Mouse (Mus musculus): ENCODE results near the gene Slc22a16. TPM values are rescaled to one million over a fixed set of nuclear protein-coding genes. Genes with fewer than 3 reads are reported as not detected.
A peak's percentile ranks its signal among the peaks of the same experiment; 100 is the strongest.

The Slc22a16 gene
- not detected in 2 replicates for polyA plus RNA-seq (2015; fragmentation: Nextera tagmentation; extraction: Ambion mirVana)

GRCm38 (mm10) chr10:40570036-40570435, at the start of gene Slc22a16:
Gene Slc22a16, plus strand, starts transcription at chr10:40570336.
- no peak within 1 kb of the TSS for H3K9ac ChIP-seq (ENCODE audit: low read length)
- no peaks in the 10 kb centered on the region for H3K36me3 ChIP-seq (ENCODE audit: control insufficient read depth, insufficient read depth, low read length)
- no peak within 1 kb of the TSS for H3K4me3 ChIP-seq (ENCODE audit: low read length)
- WGBS = 85% methylated on average over 12 of the region's 12 CpGs
- H3K4me2 ChIP-seq (ENCODE audit: low read depth, low read length) = no peak within 1 kb of the TSS
- H3K27ac ChIP-seq (ENCODE audit: low read length) = no peak within 1 kb of the TSS
- H3K9me3 ChIP-seq (ENCODE audit: control insufficient read depth, low read length) = no peaks in the 10 kb centered on the region; the same call in 1 of the 2 replicates
- H3K4me1 ChIP-seq (replicated peaks; ENCODE audit: control insufficient read depth, insufficient read depth, low read length) = no peaks in the 10 kb centered on the region
- no peaks in the 10 kb centered on the region for H3K27me3 ChIP-seq (ENCODE audit: control insufficient read depth, insufficient read depth, low read depth, low read length)
- no peak for ATAC-seq (ENCODE audit: low read depth)

- H3K9ac ChIP-seq (ENCODE audit: low read length) = no peak overlapping the region
- no peaks in the 10 kb centered on the region for H3K27me3 ChIP-seq (ENCODE audit: control insufficient read depth, insufficient read depth, low read depth, low read length)
- H3K4me3 ChIP-seq (ENCODE audit: low read length) = no peak overlapping the region
- no peak overlapping the region for H3K27ac ChIP-seq (ENCODE audit: low read length)
- H3K4me1 ChIP-seq (replicated peaks; ENCODE audit: control insufficient read depth, insufficient read depth, low read length) = peaks cover 12% of the 10 kb centered on the region
- no peaks in the 10 kb centered on the region for H3K9me3 ChIP-seq (ENCODE audit: control insufficient read depth, low read length)
- ATAC-seq (ENCODE audit: low read depth) = peak; percentile 37; the same call in 1 of the 2 replicates
- H3K4me2 ChIP-seq (ENCODE audit: low read depth, low read length) = no peak overlapping the region
- no peaks in the 10 kb centered on the region for H3K36me3 ChIP-seq (ENCODE audit: control insufficient read depth, insufficient read depth, low read length)
- WGBS = 30% methylated on average over 12 of the region's 12 CpGs
Measured at GRCm38 (mm10) chr10:40521579-40521978, 48.6 kb upstream of the Slc22a16 start.

GRCm38 (mm10) chr10:40523312-40523975, 46.7 kb upstream of the Slc22a16 start:
- H3K9ac ChIP-seq (ENCODE audit: low read length) = no peak overlapping the region
- no peaks in the 10 kb centered on the region for H3K9me3 ChIP-seq (ENCODE audit: control insufficient read depth, low read length)
- peaks cover 23% of the 10 kb centered on the region for H3K4me1 ChIP-seq (replicated peaks; ENCODE audit: control insufficient read depth, insufficient read depth, low read length)
- no peaks in the 10 kb centered on the region for H3K36me3 ChIP-seq (ENCODE audit: control insufficient read depth, insufficient read depth, low read length)
- 52% methylated on average over 7 of the region's 7 CpGs for WGBS
- H3K4me3 ChIP-seq (ENCODE audit: low read length) = no peak overlapping the region
- no peak overlapping the region for H3K4me2 ChIP-seq (ENCODE audit: low read depth, low read length)
- no peak for ATAC-seq (ENCODE audit: low read depth)
- H3K27ac ChIP-seq (ENCODE audit: low read length) = peak overlapping the region; percentile 36; the same call in 1 of the 2 replicates
- no peaks in the 10 kb centered on the region for H3K27me3 ChIP-seq (ENCODE audit: control insufficient read depth, insufficient read depth, low read depth, low read length)

- no peak for ATAC-seq (ENCODE audit: low read depth)
- Histone ChIP-seq H3K9me3 (ENCODE audit: control insufficient read depth, low read length) (no peaks in the 10 kb centered on the region), H3K27me3 (ENCODE audit: control insufficient read depth, insufficient read depth, low read depth, low read length) (no peaks in the 10 kb centered on the region), H3K9ac (ENCODE audit: low read length) (no peak overlapping the region), H3K4me2 (ENCODE audit: low read depth, low read length) (no peak overlapping the region), H3K4me3 (ENCODE audit: low read length) (no peak overlapping the region), H3K27ac (ENCODE audit: low read length) (peak overlapping the region; percentile 20; the same call in 1 of the 2 replicates), H3K36me3 (ENCODE audit: control insufficient read depth, insufficient read depth, low read length) (no peaks in the 10 kb centered on the region), H3K4me1 (replicated peaks; ENCODE audit: control insufficient read depth, insufficient read depth, low read length) (peaks cover 23% of the 10 kb centered on the region)
- 68% methylated on average over 9 of the region's 9 CpGs for WGBS
Measured at GRCm38 (mm10) chr10:40524032-40524806, 45.9 kb upstream of the Slc22a16 start.

GRCm38 (mm10) chr10:40524991-40525390, 45.1 kb upstream of the Slc22a16 start:
- Histone ChIP-seq H3K4me2 (ENCODE audit: low read depth, low read length) (no peak overlapping the region), H3K4me1 (replicated peaks; ENCODE audit: control insufficient read depth, insufficient read depth, low read length) (peaks cover 23% of the 10 kb centered on the region), H3K9ac (ENCODE audit: low read length) (no peak overlapping the region), H3K9me3 (ENCODE audit: control insufficient read depth, low read length) (no peaks in the 10 kb centered on the region), H3K4me3 (ENCODE audit: low read length) (no peak overlapping the region), H3K36me3 (ENCODE audit: control insufficient read depth, insufficient read depth, low read length) (no peaks in the 10 kb centered on the region), H3K27ac (ENCODE audit: low read length) (no peak overlapping the region), H3K27me3 (ENCODE audit: control insufficient read depth, insufficient read depth, low read depth, low read length) (no peaks in the 10 kb centered on the region)
- WGBS = 23% methylated on average over 10 of the region's 10 CpGs
- ATAC-seq (ENCODE audit: low read depth) = no peak

- no peaks in the 10 kb centered on the region for H3K36me3 ChIP-seq (ENCODE audit: control insufficient read depth, insufficient read depth, low read length)
- no peak overlapping the region for H3K4me3 ChIP-seq (ENCODE audit: low read length)
- ATAC-seq (ENCODE audit: low read depth) = no peak
- no peaks in the 10 kb centered on the region for H3K9me3 ChIP-seq (ENCODE audit: control insufficient read depth, low read length)
- WGBS = 63% methylated on average over 9 of the region's 9 CpGs
- no peak overlapping the region for H3K27ac ChIP-seq (ENCODE audit: low read length)
- H3K9ac ChIP-seq (ENCODE audit: low read length) = no peak overlapping the region
- H3K4me2 ChIP-seq (ENCODE audit: low read depth, low read length) = no peak overlapping the region
- no peaks in the 10 kb centered on the region for H3K27me3 ChIP-seq (ENCODE audit: control insufficient read depth, insufficient read depth, low read depth, low read length)
- peaks cover 23% of the 10 kb centered on the region for H3K4me1 ChIP-seq (replicated peaks; ENCODE audit: control insufficient read depth, insufficient read depth, low read length)
Measured at GRCm38 (mm10) chr10:40525616-40526155, 44.5 kb upstream of the Slc22a16 start.

- Histone ChIP-seq H3K9me3 (ENCODE audit: control insufficient read depth, low read length) (no peaks in the 10 kb centered on the region), H3K4me3 (ENCODE audit: low read length) (no peak overlapping the region), H3K9ac (ENCODE audit: low read length) (no peak overlapping the region), H3K27me3 (ENCODE audit: control insufficient read depth, insufficient read depth, low read depth, low read length) (no peaks in the 10 kb centered on the region), H3K36me3 (ENCODE audit: control insufficient read depth, insufficient read depth, low read length) (no peaks in the 10 kb centered on the region), H3K27ac (ENCODE audit: low read length) (no peak overlapping the region), H3K4me1 (replicated peaks; ENCODE audit: control insufficient read depth, insufficient read depth, low read length) (peaks cover 23% of the 10 kb centered on the region), H3K4me2 (ENCODE audit: low read depth, low read length) (no peak overlapping the region)
- ATAC-seq (ENCODE audit: low read depth) = no peak
- WGBS = 69% methylated on average over 8 of the region's 8 CpGs
Measured at GRCm38 (mm10) chr10:40526301-40526761, 43.8 kb upstream of the Slc22a16 start.

- no peak for ATAC-seq (ENCODE audit: low read depth)
- no peaks in the 10 kb centered on the region for H3K27me3 ChIP-seq (ENCODE audit: control insufficient read depth, insufficient read depth, low read depth, low read length)
- H3K4me3 ChIP-seq (ENCODE audit: low read length) = no peak overlapping the region
- H3K9ac ChIP-seq (ENCODE audit: low read length) = no peak overlapping the region
- H3K4me1 ChIP-seq (replicated peaks; ENCODE audit: control insufficient read depth, insufficient read depth, low read length) = peaks cover 23% of the 10 kb centered on the region
- no peaks in the 10 kb centered on the region for H3K9me3 ChIP-seq (ENCODE audit: control insufficient read depth, low read length)
- H3K36me3 ChIP-seq (ENCODE audit: control insufficient read depth, insufficient read depth, low read length) = no peaks in the 10 kb centered on the region
- WGBS = 74% methylated on average over 3 of the region's 3 CpGs
- H3K4me2 ChIP-seq (ENCODE audit: low read depth, low read length) = no peak overlapping the region
- H3K27ac ChIP-seq (ENCODE audit: low read length) = no peak overlapping the region
Measured at GRCm38 (mm10) chr10:40526986-40527385, 43.1 kb upstream of the Slc22a16 start.

- WGBS = 18% methylated on average over 8 of the region's 8 CpGs
- Histone ChIP-seq H3K36me3 (ENCODE audit: control insufficient read depth, insufficient read depth, low read length) (no peaks in the 10 kb centered on the region), H3K4me1 (replicated peaks; ENCODE audit: control insufficient read depth, insufficient read depth, low read length) (peaks cover 23% of the 10 kb centered on the region), H3K9ac (ENCODE audit: low read length) (0 out of 2 replicates have a peak overlapping the region, but pooled peaks have one; percentile 4), H3K27ac (ENCODE audit: low read length) (no peak overlapping the region), H3K4me2 (ENCODE audit: low read depth, low read length) (no peak overlapping the region), H3K27me3 (ENCODE audit: control insufficient read depth, insufficient read depth, low read depth, low read length) (no peaks in the 10 kb centered on the region), H3K9me3 (ENCODE audit: control insufficient read depth, low read length) (no peaks in the 10 kb centered on the region), H3K4me3 (ENCODE audit: low read length) (no peak overlapping the region)
- 0 out of 2 replicates have a peak, but pooled peaks have one; percentile 34 for ATAC-seq (ENCODE audit: low read depth)
Measured at GRCm38 (mm10) chr10:40527573-40527972, 42.6 kb upstream of the Slc22a16 start.

Measured in lung, embryonic 16.5 days (tissue).